Mouse (Mus musculus) neural tube, embryonic 14.5 days (tissue): Measurements from ENCODE around the gene Gm44579. TPM values are rescaled to one million over a fixed set of nuclear protein-coding genes. Genes with fewer than 3 reads are reported as not detected.

Experiments used
- ATAC-seq: fragments of 200-750 bp; cut with Nextera tagmentation; 2 replicates; pipeline ENCODE4 v1.8.0; 2017; ENCODE audit warnings: low read depth, mild to moderate bottlenecking, moderate TSS enrichment, moderate library complexity
- H3K27ac ChIP-seq: fragments of 300-500 bp; sonication (generic); 2 replicates; pipeline ENCODE4 v1.5.1; 2014; ENCODE audit warnings: low read depth, mild to moderate bottlenecking, control low read depth, low read length, moderate library complexity, mixed read lengths
- H3K27me3 ChIP-seq: fragments of 300-500 bp; sonication (generic); 2 replicates; pipeline ENCODE4 v1.6.1; 2014; ENCODE audit warnings: low read length; ENCODE audit not compliant: control insufficient read depth, insufficient read depth
- H3K36me3 ChIP-seq: fragments of 300-500 bp; sonication (generic); 2 replicates; pipeline ENCODE4 v1.6.1; 2014; ENCODE audit warnings: low read length, mixed read lengths; ENCODE audit not compliant: control insufficient read depth, insufficient read depth
- H3K4me1 ChIP-seq: fragments of 300-500 bp; sonication (generic); 2 replicates; pipeline ENCODE4 v1.6.1; 2014; ENCODE audit warnings: low read length; ENCODE audit not compliant: control insufficient read depth, insufficient read depth
- H3K4me2 ChIP-seq: fragments of 300-500 bp; sonication (generic); 2 replicates; pipeline ENCODE4 v1.6.1; 2014; ENCODE audit warnings: mild to moderate bottlenecking, low read depth, low read length, control low read depth
- H3K4me3 ChIP-seq: fragments of 300-500 bp; sonication (generic); 2 replicates; pipeline ENCODE4 v1.5.1; 2014; ENCODE audit warnings: low read depth, low read length, control low read depth, mixed read lengths
- H3K9ac ChIP-seq: fragments of 300-500 bp; sonication (generic); replicated peaks from 2 replicates; pipeline ENCODE4 v1.6.1; 2014; ENCODE audit warnings: low read depth, mild to moderate bottlenecking, control low read depth, low read length, mixed read lengths
- H3K9me3 ChIP-seq: fragments of 300-500 bp; sonication (generic); 2 replicates; pipeline ENCODE4 v1.6.1; 2016; ENCODE audit warnings: low read length; ENCODE audit not compliant: control insufficient read depth
- WGBS: fragments of 180-500 bp; shearing (Covaris S2); extraction: QIAGEN DNeasy Blood & Tissue Kit; methylation state at CpG from one replicate; pipeline ENCODE4 v1.1.7; 2014; 5-methylcytosine and 5-hydroxymethylcytosine counted together
- polyA plus RNA-seq: library from polyadenylated mRNA; unstranded; fragments of >200 nt; fragmentation: Nextera tagmentation; extraction: Ambion mirVana; gene quantifications from 2 replicates; pipeline ENCODE4 v1.2.1, GENCODE M21; 2014

The Gm44579 gene
- polyA plus RNA-seq, 1 experiment from 2014 or later: not detected

- Histone ChIP-seq H3K4me3 (no peak overlapping the region), H3K27me3 (no peaks in the 10 kb centered on the region), H3K4me2 (no peak overlapping the region), H3K9ac (no peak overlapping the region), H3K4me1 (peaks cover 12% of the 10 kb centered on the region), H3K27ac (no peak overlapping the region), H3K9me3 (no peaks in the 10 kb centered on the region), H3K36me3 (no peaks in the 10 kb centered on the region)
- no peak for ATAC-seq
- 81% methylated on average over 10 of the region's 10 CpGs for WGBS
Measured at GRCm38 (mm10) chr15:98149166-98149602, 71.6 kb downstream of the Gm44579 start.

GRCm38 (mm10) chr15:98148356-98148755 is 72.4 kb downstream of the Gm44579 start:
- no peaks in the 10 kb centered on the region for H3K9me3 ChIP-seq
- no peak for ATAC-seq
- no peak overlapping the region for H3K4me2 ChIP-seq
- no peak overlapping the region for H3K9ac ChIP-seq
- WGBS: 76% methylated on average over 3 of the region's 3 CpGs
- H3K36me3 ChIP-seq: no peaks in the 10 kb centered on the region
- no peak overlapping the region for H3K27ac ChIP-seq
- peaks cover 13% of the 10 kb centered on the region for H3K4me1 ChIP-seq
- H3K27me3 ChIP-seq: no peaks in the 10 kb centered on the region
- no peak overlapping the region for H3K4me3 ChIP-seq

GRCm38 (mm10) chr15:98145559-98146181 is 75.1 kb downstream of the Gm44579 start:
- Histone ChIP-seq H3K4me1 (peaks cover 13% of the 10 kb centered on the region), H3K4me2 (peak overlapping the region; percentile 93), H3K9me3 (no peaks in the 10 kb centered on the region), H3K36me3 (peaks cover 11% of the 10 kb centered on the region), H3K27ac (peak overlapping the region; percentile 73), H3K9ac (peak overlapping the region; percentile 97), H3K27me3 (no peaks in the 10 kb centered on the region), H3K4me3 (peak overlapping the region; percentile 99)
- WGBS: under 1% methylated on average over 37 of the region's 38 CpGs
- ATAC-seq: peak; percentile 97

DNA sequence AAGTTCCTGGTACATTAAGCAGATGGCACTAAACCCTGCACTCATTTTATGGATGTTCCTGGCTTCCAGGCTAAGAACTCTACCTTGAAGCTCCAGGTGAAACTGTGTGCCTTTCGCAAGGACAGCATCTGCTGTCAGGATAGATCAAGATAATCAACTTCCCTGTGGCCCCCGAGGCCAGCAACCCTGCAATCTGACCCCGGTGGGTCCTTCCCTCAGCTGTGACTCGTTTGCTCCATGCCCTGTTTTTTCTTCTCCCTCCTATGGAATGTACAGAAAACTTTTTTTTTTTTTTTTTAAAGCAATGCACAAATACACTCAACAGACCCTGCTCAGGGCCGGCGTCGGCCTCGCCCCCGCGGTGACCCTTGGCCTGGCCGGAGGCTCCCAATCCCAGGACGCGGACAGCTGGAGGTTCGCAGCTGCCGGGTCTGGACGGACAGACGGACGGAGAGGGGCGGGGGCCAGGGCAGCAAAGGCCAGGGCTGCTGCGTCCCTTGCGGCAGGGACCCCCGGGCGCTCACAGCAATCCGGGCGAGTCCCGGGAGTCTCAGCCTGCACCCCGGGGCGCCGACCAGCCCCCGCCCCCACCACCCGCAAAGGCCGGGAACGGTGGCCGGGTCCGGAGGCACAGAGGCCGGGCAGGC is 75.8 kb downstream of the Gm44579 start:
- Histone ChIP-seq H3K4me2 (peak overlapping the region; percentile 93), H3K27me3 (no peaks in the 10 kb centered on the region), H3K27ac (peak overlapping the region; percentile 73), H3K36me3 (peaks cover 16% of the 10 kb centered on the region), H3K9ac (peak overlapping the region; percentile 97), H3K9me3 (no peaks in the 10 kb centered on the region), H3K4me1 (peaks cover 13% of the 10 kb centered on the region), H3K4me3 (peak overlapping the region; percentile 99)
- no peak; the same call in none of the 2 replicates for ATAC-seq
- under 1% methylated on average over 36 of the region's 36 CpGs for WGBS

GRCm38 (mm10) chr15:98142515-98142914 is 78.3 kb downstream of the Gm44579 start:
- Histone ChIP-seq H3K27ac (no peak overlapping the region), H3K36me3 (peaks cover 22% of the 10 kb centered on the region), H3K9ac (no peak overlapping the region), H3K4me3 (no peak overlapping the region), H3K27me3 (no peaks in the 10 kb centered on the region), H3K4me1 (peaks cover 13% of the 10 kb centered on the region), H3K4me2 (no peak overlapping the region), H3K9me3 (no peaks in the 10 kb centered on the region)
- ATAC-seq: no peak
- 83% methylated on average over 10 of the region's 10 CpGs for WGBS

GRCm38 (mm10) chr15:98140809-98141208 is 80.0 kb downstream of the Gm44579 start:
- Histone ChIP-seq H3K9ac (no peak overlapping the region), H3K4me1 (peaks cover 10% of the 10 kb centered on the region), H3K9me3 (no peaks in the 10 kb centered on the region), H3K27ac (no peak overlapping the region), H3K4me3 (no peak overlapping the region), H3K27me3 (no peaks in the 10 kb centered on the region), H3K36me3 (peaks cover 35% of the 10 kb centered on the region), H3K4me2 (no peak overlapping the region)
- whole genome bisulfite sequencing: 93% methylated on average over 5 of the region's 5 CpGs
- no peak for ATAC-seq

- no peak overlapping the region for H3K4me2 ChIP-seq
- WGBS: 64% methylated on average over 7 of the region's 7 CpGs
- H3K36me3 ChIP-seq: peaks cover 40% of the 10 kb centered on the region
Measured at GRCm38 (mm10) chr15:98139763-98140162, 81.0 kb downstream of the Gm44579 start.

GRCm38 (mm10) chr15:98136871-98137270 is 83.9 kb downstream of the Gm44579 start:
- Histone ChIP-seq H3K4me1 (no peaks in the 10 kb centered on the region), H3K4me3 (no peak overlapping the region), H3K9ac (no peak overlapping the region), H3K27me3 (no peaks in the 10 kb centered on the region), H3K27ac (no peak overlapping the region), H3K4me2 (no peak overlapping the region), H3K36me3 (peaks cover 49% of the 10 kb centered on the region), H3K9me3 (no peaks in the 10 kb centered on the region)
- no peak for ATAC-seq
- 91% methylated on average over 9 of the region's 9 CpGs for WGBS

More at GRCm38 (mm10) chr15:98139763-98140162, 81.0 kb downstream of the Gm44579 start:
- Histone ChIP-seq H3K4me3 (no peak overlapping the region), H3K27me3 (no peaks in the 10 kb centered on the region), H3K4me1 (peaks cover 7% of the 10 kb centered on the region; the same call in 1 of the 2 replicates), H3K27ac (no peak overlapping the region), H3K9ac (no peak overlapping the region), H3K9me3 (no peaks in the 10 kb centered on the region)
- ATAC-seq: no peak
